Mouse (Mus musculus): ENCODE measurements around the gene Ncor2. TPM values are rescaled to one million over a fixed set of nuclear protein-coding genes. Genes with fewer than 3 reads are reported as not detected.

Ncor2 gene
- total RNA-seq, 2 experiments from 2014 or later = 67.8 to 89.5 TPM

- DNase-seq (ENCODE audit: low spot score) = no peak
- intact Hi-C loops (cut with DNase I) = no loop called here
Measured at GRCm38 (mm10) chr5:125193478-125194439, 14.7 kb upstream of the Ncor2 start.

GRCm38 (mm10) chr5:125191608-125192007 is 12.6 kb upstream of the Ncor2 start:
- intact Hi-C loops (cut with DNase I) = loop anchor here (2.0 kb wide), 1 partner anchor 283 kb away; no protein-coding TSS in a partner anchor
- no peak for DNase-seq (ENCODE audit: low spot score)

GRCm38 (mm10) chr5:125190105-125190813 is 11.2 kb upstream of the Ncor2 start:
- no peak for DNase-seq (ENCODE audit: low spot score)
- intact Hi-C loops (cut with DNase I) = loop anchor here (2.0 kb wide), 1 partner anchor 281 kb away; no protein-coding TSS in a partner anchor

- DNase-seq (ENCODE audit: low spot score) = peak; percentile 55
- intact Hi-C loops (cut with DNase I) = loop anchor here (2.0 kb wide), 2 partner anchors 81 to 281 kb away; no protein-coding TSS in a partner anchor
Measured at GRCm38 (mm10) chr5:125189625-125190024, 10.6 kb upstream of the Ncor2 start.

- no peak for DNase-seq (ENCODE audit: low spot score)
- intact Hi-C loops (cut with DNase I) = loop anchor here (2.0 kb wide), 1 partner anchor 80 kb away; no protein-coding TSS in a partner anchor
Measured at GRCm38 (mm10) chr5:125188812-125189598, 10.0 kb upstream of the Ncor2 start.

- DNase-seq (ENCODE audit: low spot score) = no peak
- intact Hi-C loops (cut with DNase I) = no loop called here
Measured at GRCm38 (mm10) chr5:125184826-125185225, 5.8 kb upstream of the Ncor2 start.

- no peak for DNase-seq (ENCODE audit: low spot score)
- intact Hi-C loops (cut with DNase I) = no loop called here
Measured at GRCm38 (mm10) chr5:125183321-125184003, 4.4 kb upstream of the Ncor2 start.

- no peak for DNase-seq (ENCODE audit: low spot score)
Measured at GRCm38 (mm10) chr5:125180630-125181263, 1.7 kb upstream of the Ncor2 start.

GRCm38 (mm10) chr5:125179735-125180629 is 963 bp upstream of the Ncor2 start:
- intact Hi-C loops (cut with DNase I) = loop anchor here (2.0 to 10.0 kb wide), 2 partner anchors 21 to 55 kb away; no protein-coding TSS in a partner anchor
- no peak for DNase-seq (ENCODE audit: low spot score)

More at GRCm38 (mm10) chr5:125180630-125181263, 1.7 kb upstream of the Ncor2 start:
- intact Hi-C loops (cut with DNase I) = no loop called here

GRCm38 (mm10) chr5:125178171-125179006 is 630 bp downstream of the Ncor2 start:
- intact Hi-C loops (cut with DNase I) = loop anchor here (2.0 to 10.0 kb wide), 2 partner anchors 20 to 54 kb away; no protein-coding TSS in a partner anchor
- DNase-seq (ENCODE audit: low spot score) = peak; percentile 58

- intact Hi-C loops (cut with DNase I) = loop anchor here (2.0 to 10.0 kb wide), 3 partner anchors 19 to 53 kb away; no protein-coding TSS in a partner anchor
- DNase-seq (ENCODE audit: low spot score) = peak; percentile 58
Measured at GRCm38 (mm10) chr5:125177481-125178134, 1.4 kb downstream of the Ncor2 start.

GRCm38 (mm10) chr5:125176864-125177263 is 2.2 kb downstream of the Ncor2 start:
- intact Hi-C loops (cut with DNase I) = loop anchor here (2.0 to 10.0 kb wide), 2 partner anchors 34 to 52 kb away; no protein-coding TSS in a partner anchor
- no peak for DNase-seq (ENCODE audit: low spot score)

GRCm38 (mm10) chr5:125176370-125176766 is 2.7 kb downstream of the Ncor2 start:
- DNase-seq (ENCODE audit: low spot score) = no peak
- intact Hi-C loops (cut with DNase I) = loop anchor here (2.0 to 10.0 kb wide), 2 partner anchors 34 to 52 kb away; no protein-coding TSS in a partner anchor

- intact Hi-C loops (cut with DNase I) = loop anchor here (2.0 to 10.0 kb wide), 2 partner anchors 33 to 51 kb away; no protein-coding TSS in a partner anchor
- no peak for DNase-seq (ENCODE audit: low spot score)
Measured at GRCm38 (mm10) chr5:125175673-125176369, 3.2 kb downstream of the Ncor2 start.

Data from heart, postnatal 25 days (tissue).